Mouse (Mus musculus) C2C12 (cell line): Measurements from ENCODE around the gene Cmpk2. TPM values are rescaled to one million over a fixed set of nuclear protein-coding genes. Genes with fewer than 3 reads are reported as not detected.

Experiments
- H3K27me3 ChIP-seq: one replicate; pipeline ENCODE4 v1.6.1; 2011; ENCODE audit not compliant: control insufficient read depth, insufficient read depth, insufficient read length
- H3K36me3 ChIP-seq: one replicate; pipeline ENCODE4 v1.6.1; 2011; ENCODE audit not compliant: control insufficient read depth, insufficient read depth
- H3K4me3 ChIP-seq: one replicate; pipeline ENCODE4 v1.5.1; 2011; ENCODE audit warnings: mild to moderate bottlenecking, control low read depth; ENCODE audit not compliant: poor library complexity, insufficient read depth, severe bottlenecking
- H3K79me2 ChIP-seq: one replicate; pipeline ENCODE4 v1.6.1; 2011; ENCODE audit not compliant: control insufficient read depth, insufficient read depth
- H3K79me3 ChIP-seq: one replicate; pipeline ENCODE4 v1.6.1; 2011; ENCODE audit warnings: low read depth, control low read depth
- H3ac ChIP-seq: one replicate; pipeline ENCODE3; 2011; ENCODE audit warnings: low read depth; ENCODE audit not compliant: control insufficient read depth, insufficient read length
- CEBPB ChIP-seq: IDR thresholded peaks from one replicate; pipeline ENCODE4 v1.6.1; 2011; ENCODE audit warnings: low read depth, mild to moderate bottlenecking, control low read depth, moderate library complexity
- CTCF ChIP-seq: IDR thresholded peaks from one replicate; pipeline ENCODE4 v1.5.1; 2011; ENCODE audit not compliant: control insufficient read depth, insufficient read depth, insufficient read length
- FOSL1 ChIP-seq: IDR thresholded peaks from one replicate; pipeline ENCODE4 v1.8.0; 2011; ENCODE audit warnings: mild to moderate bottlenecking, low read length; ENCODE audit not compliant: poor library complexity, insufficient read depth, severe bottlenecking
- MAX ChIP-seq: IDR thresholded peaks from one replicate; pipeline ENCODE4 v1.6.1; 2011; ENCODE audit warnings: mild to moderate bottlenecking, control low read depth
- MYOD1 ChIP-seq: IDR thresholded peaks from one replicate; pipeline ENCODE4 v1.6.1; 2011; ENCODE audit warnings: low read depth; ENCODE audit not compliant: control insufficient read depth, insufficient read length
- USF1 ChIP-seq: IDR thresholded peaks from one replicate; pipeline ENCODE4 v1.6.1; 2011; ENCODE audit warnings: low read depth, mild to moderate bottlenecking, control low read depth, moderate library complexity
- polyA plus RNA-seq: library from polyadenylated mRNA; unstranded; fragments of >200 nt; fragmentation: generic; extraction: Trizol; gene quantifications from one replicate; pipeline ENCODE4 v1.2.1, GENCODE M21; 2012; ENCODE audit warnings: missing spikeins

Gene Cmpk2
- polyA plus RNA-seq, 1 experiment = 0.02 TPM

DNA sequence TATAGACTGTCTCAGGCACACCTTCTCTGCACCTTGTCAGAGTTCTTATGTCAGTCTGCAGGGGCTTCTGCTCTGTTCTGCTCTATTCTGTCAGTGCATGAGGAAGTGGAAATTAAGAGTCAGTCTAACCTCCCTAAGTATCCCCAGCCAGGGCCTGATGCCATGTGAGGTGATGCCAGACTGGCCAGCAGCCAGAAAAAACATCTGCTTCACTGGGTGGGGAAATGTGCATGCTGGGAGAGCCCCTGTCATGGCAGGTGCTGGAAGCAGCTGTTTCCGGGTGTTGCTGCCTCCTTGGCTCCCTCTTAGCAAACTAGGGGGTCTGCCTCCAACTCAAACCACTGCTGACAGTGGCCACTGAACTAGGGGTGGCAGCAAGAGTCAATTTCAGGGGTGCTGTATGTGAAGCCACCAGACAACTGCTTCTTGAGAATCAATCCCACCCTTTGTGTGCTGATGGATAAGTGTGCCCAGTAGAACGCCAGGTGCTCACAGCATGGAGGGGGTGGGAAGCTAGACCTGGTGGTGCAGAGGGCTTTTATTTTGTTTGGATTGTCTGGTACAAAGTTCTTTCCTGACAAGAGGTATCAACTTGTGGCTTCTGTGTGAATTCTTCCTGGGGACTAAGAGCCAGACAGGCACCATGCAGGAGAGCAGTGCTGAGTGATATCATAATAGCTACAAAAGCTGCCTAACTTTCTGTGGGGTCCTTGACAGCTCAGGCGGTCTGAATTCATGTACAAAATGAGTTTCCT is 56.1 kb downstream of the Cmpk2 start:
- H3K79me2 ChIP-seq = no peaks in the 10 kb centered on the region
- no peak for TF ChIP-seq CEBPB
- TF ChIP-seq CTCF = no peak
- no peaks in the 10 kb centered on the region for H3K79me3 ChIP-seq
- H3ac ChIP-seq = no peak overlapping the region
- H3K27me3 ChIP-seq = no peaks in the 10 kb centered on the region
- H3K4me3 ChIP-seq = no peak overlapping the region
- no peaks in the 10 kb centered on the region for H3K36me3 ChIP-seq

DNA sequence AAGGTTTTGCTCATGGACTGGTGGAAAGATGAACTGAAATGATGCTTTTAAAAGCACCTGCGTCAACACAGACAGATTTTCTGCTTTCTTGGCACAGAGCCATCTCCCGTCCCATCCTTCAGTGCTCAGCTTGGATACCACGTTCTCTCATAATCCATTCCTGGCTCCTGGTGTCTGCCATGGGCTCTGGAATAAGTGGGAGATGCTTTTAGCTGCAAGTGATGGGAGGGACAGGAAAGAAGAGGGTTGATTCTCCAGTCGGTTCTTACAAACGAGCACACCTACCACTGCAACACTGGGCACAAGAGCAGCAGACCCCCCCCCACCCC is 56.7 kb downstream of the Cmpk2 start:
- TF ChIP-seq FOSL1 = no peak
- no peak for TF ChIP-seq CEBPB
- no peak for TF ChIP-seq MAX
- TF ChIP-seq MYOD1 = no peak
- no peak for TF ChIP-seq USF1

More for the DNA sequence above, 56.7 kb downstream of the Cmpk2 start:
- Histone ChIP-seq H3K36me3 (no peaks in the 10 kb centered on the region), H3K4me3 (no peak overlapping the region), H3K79me2 (no peaks in the 10 kb centered on the region), H3K27me3 (no peaks in the 10 kb centered on the region), H3ac (no peak overlapping the region), H3K79me3 (no peaks in the 10 kb centered on the region)

Other genes starting within 250 kb of the Cmpk2 start
- gene Rnf144a, start 54.0 kb upstream of the Cmpk2 start, polyA plus RNA-seq = not detected
- gene Rsad2, start 12.8 kb upstream of the Cmpk2 start, polyA plus RNA-seq = not detected